Mouse (Mus musculus): ENCODE measurements around the gene Atf6.

The Atf6 gene

DNA sequence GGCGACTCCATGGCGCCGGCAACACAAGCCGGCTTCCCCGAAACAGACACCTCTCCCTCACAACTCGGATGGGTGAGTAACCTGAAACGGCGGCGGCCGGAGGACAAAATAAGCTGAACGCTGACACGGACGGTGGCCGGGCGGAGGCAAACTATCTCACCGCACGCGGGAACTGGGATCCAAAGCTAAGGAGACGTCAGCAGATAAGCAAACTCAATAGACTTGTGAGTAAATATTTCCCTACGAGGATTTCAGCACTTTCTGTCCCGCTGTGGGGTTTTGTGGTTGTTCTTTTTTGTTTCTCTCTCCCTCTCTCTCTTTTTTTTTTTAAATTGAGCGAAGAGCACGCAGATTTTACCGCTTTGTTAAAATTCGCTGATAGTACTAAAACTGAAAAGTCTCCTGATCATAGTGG lies at the start of gene Atf6:
Atf6 (minus strand) TSS at position 81 of the 415 bp plus-strand sequence.
- peak; percentile 96 to 97 for DNase-seq

DNA sequence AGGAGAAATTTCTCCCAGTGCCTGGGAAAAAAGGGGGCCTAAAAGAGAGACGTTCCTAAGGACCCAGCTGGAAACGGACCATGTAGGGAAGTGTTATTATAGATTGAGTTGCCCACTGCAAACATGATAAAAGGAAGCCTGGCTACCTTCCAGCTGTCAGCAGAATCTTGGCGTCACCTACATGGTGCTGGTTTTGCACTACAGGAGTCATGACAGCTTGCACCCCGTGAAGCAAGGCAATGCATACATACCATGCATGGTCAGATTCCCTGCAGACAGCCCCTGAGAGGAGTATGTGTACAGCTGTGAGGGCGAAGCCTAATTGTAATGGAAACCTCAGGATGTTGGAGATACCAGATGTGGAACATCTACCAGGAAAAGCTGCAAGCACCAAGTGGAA lies 48.1 kb upstream of the Atf6 start:
- no peak for DNase-seq

DNA sequence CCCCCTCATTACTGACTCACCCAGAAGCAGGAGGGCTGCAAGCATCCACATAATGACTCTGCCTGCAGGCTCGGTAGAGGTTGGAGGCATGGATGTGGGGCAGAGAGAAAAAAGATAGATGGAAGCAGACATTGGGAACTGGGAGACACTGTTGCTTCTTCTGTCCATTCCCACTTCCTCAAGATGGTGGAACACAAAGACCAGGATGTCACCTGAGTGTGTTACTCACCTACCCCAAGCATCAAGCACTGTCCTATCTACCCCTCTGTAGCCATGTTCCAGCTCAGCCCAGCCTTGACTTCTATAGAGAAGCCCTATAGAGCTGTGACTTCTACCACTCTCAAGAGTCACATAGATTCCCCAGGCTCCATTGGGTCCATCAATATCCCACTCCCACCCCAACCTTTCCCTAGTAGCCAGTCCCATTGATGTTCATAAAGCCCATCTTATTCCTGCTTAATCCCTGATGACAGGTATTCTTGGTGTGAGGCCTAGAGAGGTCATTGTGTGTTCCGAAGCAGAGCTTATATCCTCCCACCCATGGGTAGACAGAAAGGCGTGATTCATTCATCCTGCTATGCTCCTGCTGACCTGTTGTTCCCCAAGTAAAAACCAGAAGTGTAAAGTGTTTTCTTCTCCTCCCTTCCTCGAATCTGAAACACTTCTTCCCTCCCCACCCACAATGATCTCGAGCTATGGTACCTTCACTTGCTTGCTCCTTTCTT lies 45.5 kb upstream of the Atf6 start, which contains the start of gene Fcrlb:
Fcrlb (minus strand) TSS at position 51 of the 725 bp plus-strand sequence.
- DNase-seq: no peak

DNA sequence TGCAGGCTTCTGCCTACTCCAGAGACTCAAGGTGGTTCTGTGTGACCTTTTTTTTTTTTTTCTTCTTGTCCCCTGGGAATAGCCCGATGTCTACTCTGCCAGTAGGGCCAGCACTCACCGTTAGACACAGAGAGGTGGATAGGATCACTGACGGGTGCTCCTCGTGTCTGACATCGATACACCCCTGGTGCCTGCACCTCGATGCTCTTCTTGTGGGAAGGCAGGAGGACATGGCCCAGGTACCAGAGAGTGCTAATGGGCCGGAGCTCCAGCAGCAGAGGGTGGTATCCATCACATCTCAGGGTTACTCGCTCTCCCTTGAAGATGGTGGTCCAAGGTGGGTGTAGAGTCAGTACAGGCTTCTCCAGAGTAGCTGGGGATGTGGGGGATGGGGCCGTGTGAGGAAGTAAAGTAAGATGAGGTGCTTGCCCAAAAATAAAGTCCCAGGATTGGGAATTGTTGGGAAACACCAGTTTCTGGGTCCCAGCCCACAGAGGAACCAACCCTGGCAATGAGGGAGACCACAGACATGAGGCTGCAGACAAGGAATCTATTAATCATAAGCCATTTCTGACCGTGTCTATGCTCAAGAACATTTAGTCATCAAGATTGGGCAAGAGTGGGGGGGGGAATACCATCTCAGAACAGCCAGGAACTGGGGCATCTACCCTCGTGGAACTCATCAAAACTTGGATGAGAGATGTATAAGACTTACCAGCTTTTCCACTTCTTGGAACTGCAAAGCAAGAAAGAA lies 44.5 kb upstream of the Atf6 start:
- no peak for DNase-seq

DNA sequence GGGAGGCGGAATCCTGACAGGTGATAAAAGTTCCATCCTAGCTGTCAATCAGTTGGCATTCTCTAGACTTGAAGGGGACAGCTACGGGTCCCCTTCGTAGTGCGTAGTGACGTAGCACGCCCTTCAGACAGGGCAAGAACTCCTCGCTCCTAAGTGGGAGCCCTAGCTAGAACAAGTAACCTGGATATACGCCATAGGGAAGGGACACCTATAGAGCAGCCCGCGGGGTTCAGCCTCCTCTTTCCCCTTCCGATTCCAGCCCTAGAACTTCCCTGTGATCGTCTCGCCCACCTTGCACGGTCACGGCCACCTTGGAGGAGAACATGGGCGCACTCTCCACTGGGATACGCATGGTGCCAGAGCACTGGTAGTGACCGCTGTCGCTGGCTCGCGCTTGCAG lies 40.8 kb upstream of the Atf6 start:
- peak; percentile 33 to 34 for DNase-seq

DNA sequence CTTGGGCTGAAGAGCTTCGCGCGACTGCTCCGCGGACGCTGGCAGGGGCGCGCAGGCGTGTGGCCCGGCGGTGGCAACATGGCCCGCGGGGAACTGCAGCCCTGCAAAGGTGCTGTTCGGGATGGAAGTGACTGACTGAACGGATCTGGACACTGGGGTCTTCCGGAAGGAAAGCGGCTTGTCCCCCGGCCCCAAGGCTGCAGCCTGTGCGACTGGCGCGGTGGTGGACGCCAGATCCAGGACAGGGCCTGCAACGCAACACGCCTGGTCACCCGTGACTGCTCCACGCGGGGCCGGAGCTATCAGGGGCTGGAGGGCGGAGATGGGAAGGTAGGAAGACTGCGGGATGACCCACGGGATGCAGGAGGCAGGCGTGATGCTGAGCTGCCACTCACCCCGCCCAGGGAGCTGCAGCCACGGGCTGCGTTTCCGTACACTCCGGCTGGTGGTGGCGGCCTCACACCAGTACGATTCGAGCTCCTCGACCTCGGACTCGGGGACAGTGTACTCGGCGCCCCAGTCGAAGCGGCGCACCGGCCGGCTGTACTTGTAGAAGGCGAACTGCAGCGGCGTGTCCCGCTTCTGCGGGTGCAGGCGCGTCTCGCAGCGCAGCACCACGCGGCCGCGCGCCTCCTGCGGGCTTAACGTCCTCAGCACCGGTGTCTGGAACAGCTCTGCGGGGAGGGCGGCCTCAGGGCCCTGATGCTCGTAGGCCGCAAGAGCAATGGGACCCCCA lies 40.1 kb upstream of the Atf6 start:
- DNase-seq: peak; percentile 55 to 66

DNA sequence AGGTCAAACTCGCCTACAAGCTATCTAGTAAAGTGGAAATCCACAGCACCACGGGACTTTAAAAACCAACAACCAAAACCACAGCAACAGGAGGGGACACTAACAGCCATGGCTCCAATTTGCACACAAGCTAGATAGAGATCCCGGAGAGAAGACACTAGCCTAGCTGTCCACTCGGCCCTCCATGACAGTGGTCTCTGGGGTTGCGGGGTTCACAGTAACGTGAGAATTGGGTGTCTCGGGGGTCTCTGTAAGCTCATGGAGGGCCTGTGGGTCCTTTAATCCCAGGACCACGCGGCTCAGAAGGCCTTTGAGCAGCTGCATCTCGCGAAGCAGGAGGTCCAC lies 39.5 kb upstream of the Atf6 start:
- DNase-seq: no peak

DNA sequence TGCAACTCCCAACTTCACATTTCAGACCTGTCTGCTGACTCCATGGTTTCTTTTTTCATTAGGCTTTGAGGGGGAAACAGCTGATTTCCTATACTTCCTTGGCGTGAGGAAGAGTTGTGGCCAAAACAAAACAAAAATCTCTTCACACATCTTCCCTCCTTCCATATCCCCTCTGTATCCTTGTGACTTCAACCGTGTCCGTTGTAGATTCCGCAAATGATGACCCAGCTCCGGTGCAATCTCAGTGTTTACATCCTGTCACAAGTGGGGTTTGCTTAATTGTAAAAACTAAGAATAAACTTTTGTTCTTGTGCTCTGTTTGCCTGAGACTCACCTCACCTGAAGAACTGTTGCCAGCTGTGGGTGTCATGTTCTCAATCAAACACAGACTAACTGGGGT lies 35.9 kb upstream of the Atf6 start:
- no peak for DNase-seq

DNA sequence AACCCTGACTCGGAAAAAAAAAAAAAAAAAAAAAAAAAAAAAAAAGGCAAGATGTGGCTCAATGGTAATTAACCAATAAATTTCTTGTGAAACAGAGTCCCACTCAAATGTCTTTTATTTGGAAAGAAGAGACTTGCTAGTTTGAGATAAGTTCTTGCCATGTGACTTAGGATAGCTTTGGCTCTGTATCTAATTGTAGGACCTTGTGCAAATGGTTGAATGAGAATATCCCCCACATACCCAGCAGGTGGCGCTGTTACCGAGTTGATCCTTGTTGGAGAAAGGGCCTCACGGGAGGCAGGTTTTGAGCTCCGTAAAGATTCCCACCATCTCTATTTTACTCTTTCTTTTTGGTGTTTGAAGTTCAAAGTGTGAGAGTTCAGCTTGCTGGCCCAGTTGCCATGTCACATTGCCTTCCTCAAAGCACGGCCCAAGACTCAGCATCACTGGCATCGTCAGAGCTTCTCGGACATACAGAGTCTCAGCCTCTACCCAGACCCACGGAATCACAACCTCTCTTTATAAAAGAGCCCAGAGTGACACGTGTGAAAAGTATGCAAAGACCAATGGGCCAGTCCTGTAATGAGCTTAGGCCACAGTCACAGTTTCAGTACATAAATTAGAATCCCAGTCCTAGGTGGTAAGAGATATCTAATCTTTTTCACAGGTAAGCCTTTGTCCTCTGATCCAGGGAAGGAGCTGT lies 34.1 kb upstream of the Atf6 start:
- peak; percentile 95 for DNase-seq

DNA sequence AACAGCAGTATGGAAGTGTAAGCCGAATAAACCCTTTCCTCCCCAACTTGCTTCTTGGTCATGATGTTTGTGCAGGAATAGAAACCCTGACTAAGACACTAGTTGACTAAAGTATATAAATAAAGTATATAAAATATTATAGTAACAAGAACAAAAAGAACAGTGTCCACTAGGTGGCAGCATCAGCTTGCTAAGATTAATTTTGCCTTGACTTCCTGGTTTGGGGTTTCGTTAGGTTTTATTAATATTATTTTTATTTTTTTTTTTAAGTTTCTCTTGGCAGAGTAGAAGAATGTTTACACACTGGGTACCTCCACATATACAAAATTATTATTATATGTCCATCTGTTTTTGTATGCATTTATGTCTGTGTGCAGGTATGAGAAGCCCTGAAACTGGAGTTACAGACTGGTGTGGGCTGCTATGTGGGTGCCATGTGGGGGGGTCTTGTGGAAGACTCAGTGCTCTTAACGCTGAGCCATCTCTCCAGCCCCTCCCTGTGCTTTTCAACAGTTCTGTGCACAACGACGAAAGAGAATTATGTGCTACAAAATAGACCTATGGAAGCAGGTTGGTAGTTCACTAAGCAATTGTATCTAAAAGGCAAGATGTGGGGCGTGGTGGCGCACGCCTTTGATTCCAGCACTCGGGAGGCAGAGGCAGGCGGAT lies 33.4 kb upstream of the Atf6 start:
- DNase-seq: peak; percentile 81 to 82

DNA sequence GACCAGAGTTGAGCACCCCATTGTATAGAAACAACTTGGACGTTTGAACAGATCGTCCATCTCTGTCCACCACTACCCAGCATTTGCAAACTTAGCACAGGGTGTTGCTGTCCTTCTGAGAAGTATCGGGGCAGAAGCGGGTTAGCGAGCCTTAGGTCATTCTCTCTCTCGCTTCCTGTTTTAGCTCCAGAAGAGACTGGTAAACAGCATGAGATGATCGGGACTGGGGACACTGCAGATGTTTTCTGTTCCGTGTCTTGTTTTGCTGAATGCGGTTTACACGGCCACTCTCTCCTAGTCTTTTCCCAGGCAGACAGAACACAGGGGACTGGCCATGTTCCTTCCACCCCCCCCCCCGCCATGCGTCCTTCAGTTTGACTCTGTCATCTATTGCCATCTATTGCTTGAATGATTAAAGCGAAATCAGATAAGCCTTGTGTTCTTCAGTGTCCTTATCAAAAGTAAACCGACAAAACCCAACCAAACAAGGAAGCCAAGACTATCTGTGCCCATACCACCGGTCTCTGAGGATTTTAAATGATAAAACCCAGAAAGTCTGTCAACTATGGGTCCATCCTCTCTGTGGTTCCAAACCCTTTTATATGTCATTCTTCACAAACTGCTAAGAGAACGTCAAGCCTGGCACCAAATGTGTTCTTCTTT lies 31.0 kb upstream of the Atf6 start:
- DNase-seq: peak; percentile 26 to 38

DNA sequence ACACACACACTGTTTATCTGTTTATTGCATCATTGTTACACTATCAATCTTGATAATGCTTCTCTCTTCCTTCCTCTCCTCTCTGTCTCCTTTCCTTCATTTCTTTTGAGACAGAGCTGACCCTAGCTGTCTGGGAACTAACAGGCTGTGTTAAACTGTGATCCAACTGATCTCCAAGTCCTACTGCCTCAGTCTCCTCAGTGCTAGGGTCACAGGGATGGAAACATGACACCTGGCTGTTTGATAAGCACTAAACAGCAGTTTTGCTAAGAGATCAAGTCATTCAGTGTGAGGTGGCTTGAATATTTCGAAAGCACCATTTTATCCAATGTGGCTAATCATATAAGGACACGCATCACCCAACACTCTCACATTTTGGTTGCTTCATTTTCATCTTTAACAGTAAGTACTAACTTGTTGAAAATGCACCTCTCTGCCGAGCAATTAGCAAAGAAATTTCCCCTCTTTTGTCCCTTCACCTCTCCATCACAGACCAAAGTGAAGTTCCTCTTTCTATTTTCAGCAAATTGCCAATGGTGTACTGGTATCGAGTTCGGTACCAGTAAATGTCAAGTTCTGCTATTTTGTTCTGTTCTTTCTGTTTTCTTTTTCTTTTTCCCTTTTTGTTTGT lies 29.2 kb upstream of the Atf6 start:
- DNase-seq: peak; percentile 35 to 43

DNA sequence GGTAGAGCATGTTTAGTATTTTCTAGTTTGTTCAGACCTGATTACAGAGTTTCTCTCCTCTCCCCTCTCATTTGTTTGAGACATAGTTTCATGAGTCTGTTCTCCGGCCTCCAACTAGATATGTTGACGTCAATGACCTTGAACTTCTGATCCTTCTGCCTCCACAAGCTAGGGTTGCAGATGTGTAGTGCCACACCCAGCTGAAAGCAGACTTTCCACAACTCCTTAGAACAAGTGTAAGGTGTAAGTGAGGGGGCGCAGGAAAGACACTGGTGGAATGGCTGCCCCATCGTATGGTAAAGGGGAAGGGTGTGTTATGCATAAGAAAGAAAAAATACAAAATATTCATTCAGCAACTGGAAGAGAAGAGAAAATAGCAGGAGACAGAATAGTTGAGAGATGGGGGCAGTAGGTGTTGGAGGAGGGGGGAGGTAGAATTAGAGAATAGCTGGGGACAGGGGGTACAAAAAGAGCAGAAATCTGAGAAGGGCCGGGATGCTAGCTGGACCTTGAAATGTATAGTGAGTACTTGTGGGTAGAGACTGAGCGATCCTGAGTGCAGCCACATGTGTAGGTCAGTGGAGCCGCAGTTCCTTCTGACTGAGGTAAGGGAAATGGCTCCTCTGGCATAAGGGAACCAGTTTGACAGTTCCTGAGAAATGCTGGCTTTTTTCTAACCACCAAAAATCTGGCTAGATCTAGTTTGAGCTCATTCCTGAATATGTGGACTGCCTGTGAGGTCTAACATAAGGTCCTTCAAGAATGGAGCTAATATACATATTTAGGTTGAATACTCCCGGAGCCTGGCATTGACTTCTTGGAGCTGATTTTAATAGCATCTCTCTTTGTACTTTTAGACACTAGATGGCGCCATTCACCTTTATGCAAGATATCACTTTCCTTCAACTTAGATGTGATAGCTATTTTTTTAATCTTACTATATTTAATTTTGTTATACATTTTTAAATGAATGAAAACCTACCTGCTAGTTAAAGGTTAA lies 27.3 kb upstream of the Atf6 start:
- peak; percentile 49 to 50 for DNase-seq

DNA sequence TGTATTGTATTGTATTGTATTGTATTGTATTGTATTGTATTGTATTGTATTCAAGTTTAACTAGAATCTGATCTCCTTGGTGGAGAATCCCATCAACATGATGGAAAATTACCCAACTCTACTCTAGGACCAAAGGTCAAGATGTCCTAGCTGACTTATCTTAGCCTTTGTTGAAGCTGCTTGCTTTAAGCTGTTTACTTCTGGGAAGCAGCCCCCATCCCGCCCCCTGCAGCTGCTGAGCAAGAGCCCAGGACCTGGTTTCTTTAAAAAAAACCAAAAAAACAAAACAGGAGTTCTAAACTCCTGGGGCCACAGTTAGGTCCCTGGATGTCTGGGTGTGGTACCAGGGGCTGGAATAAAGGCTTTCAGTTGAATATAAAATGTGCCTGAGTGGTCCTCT lies 24.7 kb upstream of the Atf6 start:
- no peak for DNase-seq

DNA sequence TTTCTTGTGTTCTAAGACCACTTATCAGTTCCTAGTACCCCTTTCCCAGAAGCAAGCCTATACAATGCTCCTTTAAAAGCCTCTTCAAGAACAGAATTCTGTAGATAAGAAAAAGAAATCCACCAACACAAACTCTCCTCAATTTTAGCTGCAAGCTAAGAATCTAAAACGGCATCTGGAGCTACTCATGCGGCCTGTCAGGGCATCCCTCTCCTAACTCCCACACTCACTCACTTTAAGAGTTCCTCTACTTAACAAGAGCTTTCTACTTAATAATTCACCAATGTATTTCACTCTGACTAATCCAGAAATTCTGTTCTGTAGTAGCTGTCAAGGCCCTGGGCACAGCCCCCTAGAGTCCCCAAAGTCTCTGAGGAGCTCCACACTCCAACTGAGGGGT lies 24.1 kb upstream of the Atf6 start:
- no peak for DNase-seq

DNA sequence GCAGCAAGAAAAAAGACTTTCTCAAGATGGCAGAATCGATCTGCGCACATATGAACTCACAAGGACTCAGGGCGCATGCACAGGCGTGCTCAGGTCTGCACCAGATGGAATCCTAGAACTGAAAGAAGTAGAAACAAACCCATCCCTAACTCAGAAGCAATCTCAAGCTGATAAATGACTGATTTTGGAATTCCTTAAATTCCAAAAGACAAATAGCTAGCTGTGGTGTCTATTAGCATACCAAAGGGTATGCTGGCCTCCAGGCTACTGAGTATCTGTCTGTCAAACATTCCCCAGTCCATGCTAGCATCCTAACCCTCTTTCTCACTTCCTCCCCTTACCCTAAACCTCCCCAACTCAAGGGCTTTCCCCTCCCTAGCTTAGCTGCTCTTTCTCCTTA lies 21.7 kb upstream of the Atf6 start:
- DNase-seq: no peak

DNA sequence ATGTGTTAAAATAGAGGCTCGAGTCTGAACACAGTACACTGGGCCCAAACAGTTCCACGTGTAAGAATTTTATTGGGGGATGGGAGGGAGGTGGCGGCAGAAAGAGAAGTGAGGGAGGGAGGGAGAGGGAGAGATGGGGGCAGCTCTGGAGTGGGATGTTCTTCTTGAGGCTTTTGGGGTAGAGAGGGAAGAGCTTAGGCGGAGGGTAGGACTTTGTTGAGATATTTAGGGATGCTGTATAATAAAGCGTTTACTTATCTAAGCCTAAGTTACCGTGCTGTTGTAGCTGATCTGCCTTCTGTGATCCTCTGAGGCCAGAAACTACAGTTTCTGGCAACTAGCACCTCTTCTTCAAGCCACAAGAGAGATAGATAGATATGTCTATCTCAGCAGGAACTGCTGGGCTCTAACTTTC lies 18.5 kb upstream of the Atf6 start:
- no peak for DNase-seq

DNA sequence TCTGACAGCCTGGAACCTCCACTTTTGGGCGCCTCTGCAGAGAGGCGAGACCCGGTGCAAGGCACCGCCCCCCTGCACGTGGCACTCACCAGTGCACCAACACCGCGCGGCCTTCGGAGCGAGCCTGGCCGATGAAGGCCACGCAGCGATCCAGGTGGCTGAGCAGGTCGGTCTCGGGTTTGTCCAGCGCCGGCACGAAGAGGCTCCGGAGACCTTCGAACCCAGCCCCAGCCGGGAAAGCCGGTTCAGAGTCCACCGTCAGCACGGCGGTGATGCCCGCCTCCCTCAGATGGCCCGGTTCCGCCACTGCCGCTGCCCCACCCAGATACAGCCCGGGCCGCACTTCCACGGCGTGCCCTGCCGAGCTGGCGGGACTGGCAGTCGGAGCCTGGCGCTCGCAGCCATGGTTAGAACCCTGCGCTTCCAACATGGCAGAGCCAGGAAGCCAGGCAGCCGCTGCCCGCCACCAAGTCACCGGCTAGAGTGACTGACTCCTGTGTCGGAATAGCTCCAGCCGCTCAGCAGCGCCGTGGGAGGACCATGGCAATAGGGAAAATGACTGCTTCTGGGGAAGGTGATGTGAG lies 17.5 kb upstream of the Atf6 start, which contains the start of the genes Gm26620 and Dusp12:
Gm26620 (plus strand) TSS at position 88 of the 584 bp plus-strand sequence.
Dusp12 (minus strand) TSS at position 563 of the 584 bp plus-strand sequence.
- DNase-seq: peak; percentile 88

DNA sequence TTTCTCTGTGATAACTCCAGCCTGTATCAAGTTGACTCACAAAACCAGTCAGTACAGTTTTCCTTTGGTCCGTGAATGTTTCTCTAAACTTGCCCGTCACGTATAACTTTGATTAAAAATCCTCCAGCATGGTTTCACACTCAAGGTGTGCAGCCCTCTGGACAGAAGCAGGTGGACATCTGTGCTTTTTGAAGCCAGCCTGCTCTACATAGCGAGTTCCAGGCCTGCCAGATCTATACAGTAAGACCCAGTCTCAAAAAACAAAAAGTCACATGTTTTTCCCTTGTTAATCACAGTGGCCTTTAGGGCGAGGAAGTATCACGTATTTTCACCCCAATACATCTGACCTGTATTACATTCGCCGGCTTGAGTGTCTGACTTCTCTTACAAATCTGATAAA lies 16.8 kb upstream of the Atf6 start:
- DNase-seq: no peak

Data from B cell, adult 2 months (primary cell).